Mouse (Mus musculus) hematopoietic multipotent progenitor cell, adult 10-12 weeks (in vitro differentiated cells): ENCODE results near the gene Hrg. TPM values are rescaled to one million over a fixed set of nuclear protein-coding genes. Genes with fewer than 3 reads are reported as not detected.

ENCODE experiments used
- polyA plus RNA-seq: library from polyadenylated mRNA; stranded (reverse); fragments of >175 nt; gene quantifications from 2 replicates; pipeline ENCODE4 v1.2.3, GENCODE M21; 2012; ENCODE audit warnings: low replicate concordance

The Hrg gene
- not detected in 2 replicates for polyA plus RNA-seq

DNA sequence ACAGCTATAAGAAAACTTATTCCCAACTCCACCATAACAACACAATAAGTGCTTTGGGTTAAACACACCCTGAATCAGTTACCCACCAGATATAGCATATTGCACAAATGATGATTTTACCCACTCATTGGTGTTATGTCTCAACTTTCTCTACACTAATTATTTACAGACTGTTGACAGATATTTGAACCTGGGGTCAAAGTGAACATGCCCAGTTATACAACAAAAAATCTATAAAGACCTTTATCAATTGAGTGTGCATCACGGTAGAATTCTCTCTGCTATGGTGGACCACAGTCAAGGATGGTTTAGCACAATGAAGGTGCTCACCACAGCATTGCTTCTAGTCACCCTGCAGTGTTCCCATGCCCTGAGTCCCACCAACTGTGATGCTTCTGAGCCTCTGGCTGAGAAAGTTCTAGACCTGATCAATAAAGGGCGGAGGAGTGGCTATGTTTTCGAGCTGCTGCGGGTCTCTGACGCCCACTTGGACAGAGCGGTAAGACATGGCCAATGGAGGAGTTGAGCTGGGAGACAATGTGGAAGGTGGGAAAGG, at the start of gene Hrg:
Gene Hrg, plus strand, starts transcription at position 233 of the 556 bp plus-strand sequence.

DNA sequence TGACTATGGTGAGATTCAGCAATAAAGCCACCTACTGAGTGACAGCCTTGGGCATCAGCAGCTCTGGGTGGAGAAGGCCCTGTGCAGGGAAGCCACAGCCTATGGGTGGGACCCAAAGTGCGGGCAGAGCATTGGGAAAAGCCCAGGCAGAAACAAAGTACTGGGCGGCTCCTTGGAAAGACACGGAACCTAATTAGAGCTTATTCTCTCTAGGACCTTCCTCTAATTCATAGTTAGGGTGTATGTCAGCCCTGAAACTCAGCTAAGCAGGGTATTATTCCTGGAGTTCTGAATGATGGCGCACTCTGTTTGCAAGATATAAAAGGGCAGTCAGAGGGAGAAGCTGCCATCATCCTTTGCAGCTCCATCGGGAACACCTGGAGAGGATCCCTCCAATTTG, 32.8 kb upstream of the Hrg start, which contains the start of gene Fetub:
Gene Fetub, plus strand, starts transcription at position 301 of the 400 bp plus-strand sequence.

Other genes starting within 250 kb of the Hrg start
- gene Crygs, start 139.5 kb upstream of the Hrg start, polyA plus RNA-seq = not detected in 2 replicates
- 1.2 and 3.8 TPM in 2 replicates for gene Tbccd1, start 93.4 kb upstream of the Hrg start, polyA plus RNA-seq
- gene Dnajb11, start 93.2 kb upstream of the Hrg start, polyA plus RNA-seq = 32.3 and 59.9 TPM in 2 replicates
- gene Ahsg, start 59.8 kb upstream of the Hrg start, polyA plus RNA-seq = not detected in 2 replicates
- gene Fetub, start 32.7 kb upstream of the Hrg start, polyA plus RNA-seq = not detected in 2 replicates
- not detected in 2 replicates for gene Kng2, start 78.4 kb downstream of the Hrg start, polyA plus RNA-seq
- not detected in 2 replicates for gene Kng1, start 106.8 kb downstream of the Hrg start, polyA plus RNA-seq
- gene Eif4a2, start 156.4 kb downstream of the Hrg start, polyA plus RNA-seq = 5.9 and 20.9 TPM in 2 replicates
- gene Rfc4, start 176.7 kb downstream of the Hrg start, polyA plus RNA-seq = 0.53 and 12.6 TPM in 2 replicates
- gene Adipoq, start 195.5 kb downstream of the Hrg start, polyA plus RNA-seq = not detected in 2 replicates